ENCODE assay signal across 26 mouse cellular contexts in genomic region chr13:118028662-118029061, GRCm38 (mm10).
"Had no signal": no experiment of that assay in that cellular context is flagged by ENCODE, and none has a peak within 500 bp of the region (broad histone marks: within the 10 kb centered on the region; RNA-seq: fewer than 3 reads in every experiment).

No protein-coding gene starts in this region.

- H3K4me3 ChIP-seq: embryonic facial prominence, embryonic 10.5 days; embryonic facial prominence, embryonic 12.5 days; embryonic facial prominence, embryonic 13.5 days; embryonic facial prominence, embryonic 15.5 days; erythroblast, embryonic 14.5 days; forebrain, embryonic 10.5 days; forebrain, embryonic 15.5 days; gastrocnemius, adult 2 months; heart, adult 2 months; heart, embryonic 10.5 days; heart, embryonic 12.5 days had no signal

- H3K27me3 ChIP-seq: embryonic facial prominence, embryonic 12.5 days; embryonic facial prominence, embryonic 13.5 days; embryonic facial prominence, embryonic 15.5 days; forebrain, embryonic 15.5 days; heart, embryonic 12.5 days had no signal

- H3K4me2 ChIP-seq: embryonic facial prominence, embryonic 12.5 days; embryonic facial prominence, embryonic 13.5 days; embryonic facial prominence, embryonic 15.5 days; forebrain, embryonic 15.5 days; heart, embryonic 11.5 days; heart, embryonic 12.5 days had no signal

- DNase-seq: cerebellum, adult 2 months; cerebellum, adult 8-10 months; cerebellum, adult 9-10 months; cerebellum, adult 9-11 months; cerebellum, postnatal 10 days; cerebellum, postnatal 14 days; cerebellum, postnatal 25 days; cerebellum, postnatal 36 days; embryo, embryonic 11 days; gastrocnemius, adult 2 months; gastrocnemius, postnatal 10 days; gastrocnemius, postnatal 14 days; gastrocnemius, postnatal 25 days; gastrocnemius, postnatal 36 days; heart, adult 18-20 months; heart, adult 2 months had no signal

- H3K9me3 ChIP-seq: embryonic facial prominence, embryonic 10.5 days; embryonic facial prominence, embryonic 12.5 days; embryonic facial prominence, embryonic 13.5 days; embryonic facial prominence, embryonic 15.5 days; forebrain, embryonic 10.5 days; forebrain, embryonic 15.5 days; heart, embryonic 10.5 days; heart, embryonic 12.5 days had no signal

- H3K4me1 ChIP-seq: embryonic facial prominence, embryonic 12.5 days; embryonic facial prominence, embryonic 13.5 days; embryonic facial prominence, embryonic 15.5 days; forebrain, embryonic 10.5 days; forebrain, embryonic 15.5 days; heart, embryonic 10.5 days; heart, embryonic 12.5 days had no signal

- ATAC-seq: forebrain, embryonic 15.5 days had no signal

- H3K36me3 ChIP-seq: embryonic facial prominence, embryonic 10.5 days; embryonic facial prominence, embryonic 12.5 days; embryonic facial prominence, embryonic 13.5 days; embryonic facial prominence, embryonic 15.5 days; forebrain, embryonic 10.5 days; forebrain, embryonic 15.5 days; heart, embryonic 10.5 days; heart, embryonic 12.5 days had no signal

- H3K27ac ChIP-seq: embryonic facial prominence, embryonic 10.5 days; embryonic facial prominence, embryonic 12.5 days; embryonic facial prominence, embryonic 13.5 days; embryonic facial prominence, embryonic 15.5 days; forebrain, embryonic 10.5 days; forebrain, embryonic 15.5 days; gastrocnemius, adult 2 months; heart, adult 2 months; heart, embryonic 10.5 days had no signal

- H3K9ac ChIP-seq: embryonic facial prominence, embryonic 12.5 days; embryonic facial prominence, embryonic 13.5 days; embryonic facial prominence, embryonic 15.5 days; forebrain, embryonic 15.5 days; heart, embryonic 12.5 days had no signal
